Mouse (Mus musculus) hindbrain, embryonic 13.5 days (tissue): Measurements from ENCODE around the gene Cox15. TPM values are rescaled to one million over a fixed set of nuclear protein-coding genes. Genes with fewer than 3 reads are reported as not detected.

Source experiments
- ATAC-seq: fragments of 200-750 bp; cut with Nextera tagmentation; 2 replicates; pipeline ENCODE4 v1.8.0; 2017; ENCODE audit warnings: moderate TSS enrichment; ENCODE audit not compliant: low FRiP score
- H3K27ac ChIP-seq: fragments of 300-500 bp; sonication (generic); 2 replicates; pipeline ENCODE4 v1.5.1; 2015; ENCODE audit warnings: inconsistent platforms, mild to moderate bottlenecking, moderate library complexity
- H3K27me3 ChIP-seq: fragments of 300-500 bp; sonication (generic); 2 replicates; pipeline ENCODE4 v1.6.1; 2015; ENCODE audit warnings: mild to moderate bottlenecking, inconsistent platforms
- H3K36me3 ChIP-seq: fragments of 300-500 bp; sonication (generic); 2 replicates; pipeline ENCODE4 v1.6.1; 2015; ENCODE audit warnings: mild to moderate bottlenecking, inconsistent platforms
- H3K4me1 ChIP-seq: fragments of 300-500 bp; sonication (generic); replicated peaks from 2 replicates; pipeline ENCODE4 v1.6.1; 2015; ENCODE audit warnings: inconsistent platforms
- H3K4me2 ChIP-seq: fragments of 300-500 bp; sonication (generic); 2 replicates; pipeline ENCODE4 v1.6.1; 2015; ENCODE audit warnings: inconsistent platforms, mild to moderate bottlenecking, moderate library complexity
- H3K4me3 ChIP-seq: fragments of 300-500 bp; sonication (generic); 2 replicates; pipeline ENCODE4 v1.5.1; 2015; ENCODE audit warnings: mild to moderate bottlenecking, inconsistent platforms
- H3K9ac ChIP-seq: fragments of 300-500 bp; sonication (generic); 2 replicates; pipeline ENCODE4 v1.6.1; 2015; ENCODE audit warnings: mild to moderate bottlenecking, inconsistent platforms
- H3K9me3 ChIP-seq: fragments of 300-500 bp; sonication (generic); 2 replicates; pipeline ENCODE4 v1.6.1; 2016; ENCODE audit warnings: inconsistent platforms
- WGBS: fragments of 180-500 bp; shearing (Covaris S2); methylation state at CpG from one replicate; pipeline ENCODE4 v1.1.7; 2015; 5-methylcytosine and 5-hydroxymethylcytosine counted together
- polyA plus RNA-seq: library from polyadenylated mRNA; unstranded; fragments of >200 nt; fragmentation: Nextera tagmentation; extraction: Ambion mirVana; gene quantifications from 2 replicates; pipeline ENCODE4 v1.2.1, GENCODE M21; 2015

The Cox15 gene
- polyA plus RNA-seq, 1 experiment from 2014 or later: 13.1 TPM

DNA sequence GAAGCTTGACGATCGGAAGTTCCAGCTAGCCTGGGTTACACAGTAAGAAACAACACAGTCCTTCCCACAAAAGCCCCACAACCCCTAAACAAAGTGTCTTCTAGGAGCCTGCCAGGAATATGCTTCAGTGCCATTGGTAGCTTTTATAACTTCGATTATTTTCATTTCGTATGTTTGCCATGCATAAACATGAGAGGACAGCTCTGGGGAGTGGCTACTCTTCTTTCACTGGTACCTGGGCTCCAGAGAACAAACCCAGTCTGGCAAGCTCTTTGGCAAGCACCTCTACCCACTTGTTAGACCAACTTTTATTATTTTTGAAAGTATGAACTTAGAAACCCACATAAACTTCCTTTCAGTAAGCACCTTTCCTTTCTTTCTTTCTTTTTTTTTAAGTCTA is 23.8 kb upstream of the Cox15 start:
- H3K9ac ChIP-seq: no peak overlapping the region
- no peaks in the 10 kb centered on the region for H3K27me3 ChIP-seq
- no peak overlapping the region for H3K4me3 ChIP-seq
- no peak overlapping the region for H3K27ac ChIP-seq
- no peaks in the 10 kb centered on the region for H3K4me1 ChIP-seq
- 81% methylated on average over 4 of the region's 4 CpGs for WGBS
- H3K9me3 ChIP-seq: no peaks in the 10 kb centered on the region
- no peak overlapping the region for H3K4me2 ChIP-seq
- no peaks in the 10 kb centered on the region for H3K36me3 ChIP-seq
- no peak for ATAC-seq

DNA sequence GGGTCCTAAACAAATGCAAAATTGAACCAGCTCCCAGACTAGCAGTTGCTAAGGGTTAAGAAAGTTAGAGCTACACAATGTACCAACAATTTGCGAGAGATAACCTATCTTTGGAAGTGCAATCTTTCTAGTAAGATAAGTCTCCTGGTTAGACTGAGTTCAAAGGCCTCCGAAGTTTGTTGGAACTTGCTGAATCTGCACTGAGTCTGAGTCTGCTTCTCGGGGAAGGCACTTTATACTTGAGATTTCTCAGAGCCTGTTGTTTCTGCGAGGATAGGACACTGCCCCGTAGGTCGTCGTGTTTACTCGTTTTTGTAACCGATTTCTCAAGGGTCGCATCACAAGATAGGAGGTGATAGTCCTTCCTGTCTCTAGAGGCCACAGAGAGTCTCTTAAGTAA is 22.6 kb upstream of the Cox15 start:
- H3K9ac ChIP-seq: no peak overlapping the region
- H3K4me2 ChIP-seq: no peak overlapping the region
- ATAC-seq: no peak
- H3K4me1 ChIP-seq: no peaks in the 10 kb centered on the region
- no peak overlapping the region for H3K27ac ChIP-seq
- H3K36me3 ChIP-seq: no peaks in the 10 kb centered on the region
- H3K27me3 ChIP-seq: no peaks in the 10 kb centered on the region
- no peak overlapping the region for H3K4me3 ChIP-seq
- H3K9me3 ChIP-seq: no peaks in the 10 kb centered on the region
- WGBS: 72% methylated on average over 10 of the region's 10 CpGs

DNA sequence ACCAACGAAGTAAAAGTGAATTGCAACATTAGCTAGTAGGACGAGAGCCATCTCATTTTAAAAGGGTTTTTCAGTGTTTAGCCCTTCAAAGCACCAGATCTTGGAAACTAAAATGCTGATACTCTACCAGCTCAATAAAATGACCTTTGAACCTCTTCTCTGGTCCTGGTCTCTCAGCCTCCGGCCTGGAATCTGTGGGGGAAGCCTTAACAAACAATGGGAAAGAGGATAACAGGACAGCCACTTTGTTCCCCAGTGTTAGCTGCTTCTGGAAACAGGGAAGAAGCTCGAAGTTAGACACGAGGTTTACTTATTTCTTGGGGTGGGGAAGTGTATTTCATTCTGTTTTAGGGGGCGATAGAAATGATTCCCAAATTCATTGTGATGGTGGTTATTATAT is 19.5 kb upstream of the Cox15 start:
- no peaks in the 10 kb centered on the region for H3K27me3 ChIP-seq
- ATAC-seq: no peak

DNA sequence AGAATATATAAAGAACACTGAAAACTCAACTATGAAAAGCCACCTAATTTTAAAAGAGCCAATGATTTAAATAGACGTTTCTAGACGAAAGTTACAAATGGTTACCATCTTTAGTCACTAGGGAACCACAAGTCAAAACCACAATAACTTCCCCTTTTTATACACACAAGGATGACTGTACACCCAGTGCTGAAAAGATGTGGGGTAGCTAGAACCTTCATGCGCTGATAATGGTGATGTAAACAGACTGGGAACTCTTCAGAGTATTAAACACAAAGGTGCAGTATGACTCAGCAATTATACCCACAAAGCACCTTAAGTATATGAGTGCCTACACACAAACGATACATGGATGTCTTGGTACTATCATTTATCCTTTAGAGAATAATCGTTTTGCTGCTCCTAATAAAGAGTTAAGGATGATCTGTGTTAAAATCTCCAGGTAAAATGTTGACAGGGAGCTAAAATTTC is 18.7 kb upstream of the Cox15 start:
- WGBS: 92% methylated on average over 5 of the region's 5 CpGs
- ATAC-seq: no peak
- no peak overlapping the region for H3K4me2 ChIP-seq
- no peak overlapping the region for H3K4me3 ChIP-seq
- no peak overlapping the region for H3K9ac ChIP-seq
- H3K4me1 ChIP-seq: no peaks in the 10 kb centered on the region
- peaks cover 6% of the 10 kb centered on the region; the same call in 1 of the 2 replicates for H3K36me3 ChIP-seq
- no peaks in the 10 kb centered on the region for H3K27me3 ChIP-seq
- H3K9me3 ChIP-seq: no peaks in the 10 kb centered on the region
- H3K27ac ChIP-seq: no peak overlapping the region

More for the DNA sequence above, 19.5 kb upstream of the Cox15 start:
- Histone ChIP-seq H3K36me3 (peaks cover 6% of the 10 kb centered on the region; the same call in 1 of the 2 replicates), H3K27ac (no peak overlapping the region), H3K4me3 (no peak overlapping the region), H3K9me3 (no peaks in the 10 kb centered on the region), H3K9ac (no peak overlapping the region), H3K4me1 (no peaks in the 10 kb centered on the region), H3K4me2 (no peak overlapping the region)
- WGBS: 52% methylated on average over 6 of the region's 6 CpGs

DNA sequence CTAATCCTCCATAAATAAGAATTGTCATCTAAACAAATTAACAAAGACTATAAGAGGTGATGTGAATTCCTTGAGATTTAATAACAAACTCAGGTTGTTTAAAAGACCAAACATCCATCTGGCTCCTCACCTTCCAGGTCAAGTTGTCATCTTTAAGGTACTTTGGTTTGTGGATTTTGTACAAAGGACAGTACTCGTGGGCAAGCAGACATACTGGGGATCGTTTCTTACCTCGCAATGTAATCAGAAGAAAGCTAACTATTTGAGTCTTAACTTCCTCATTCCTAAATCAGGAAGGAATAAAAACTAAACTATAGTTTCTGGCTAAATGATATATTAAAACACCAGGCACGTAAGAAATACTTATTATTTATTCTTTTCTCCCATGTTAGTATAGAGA is 17.8 kb upstream of the Cox15 start:
- Histone ChIP-seq H3K36me3 (peaks cover 6% of the 10 kb centered on the region; the same call in 1 of the 2 replicates), H3K4me3 (no peak overlapping the region), H3K27me3 (no peaks in the 10 kb centered on the region), H3K4me1 (no peaks in the 10 kb centered on the region), H3K27ac (no peak overlapping the region), H3K4me2 (no peak overlapping the region), H3K9me3 (no peaks in the 10 kb centered on the region), H3K9ac (no peak overlapping the region)
- WGBS: 93% methylated on average over 4 of the region's 4 CpGs
- ATAC-seq: no peak

DNA sequence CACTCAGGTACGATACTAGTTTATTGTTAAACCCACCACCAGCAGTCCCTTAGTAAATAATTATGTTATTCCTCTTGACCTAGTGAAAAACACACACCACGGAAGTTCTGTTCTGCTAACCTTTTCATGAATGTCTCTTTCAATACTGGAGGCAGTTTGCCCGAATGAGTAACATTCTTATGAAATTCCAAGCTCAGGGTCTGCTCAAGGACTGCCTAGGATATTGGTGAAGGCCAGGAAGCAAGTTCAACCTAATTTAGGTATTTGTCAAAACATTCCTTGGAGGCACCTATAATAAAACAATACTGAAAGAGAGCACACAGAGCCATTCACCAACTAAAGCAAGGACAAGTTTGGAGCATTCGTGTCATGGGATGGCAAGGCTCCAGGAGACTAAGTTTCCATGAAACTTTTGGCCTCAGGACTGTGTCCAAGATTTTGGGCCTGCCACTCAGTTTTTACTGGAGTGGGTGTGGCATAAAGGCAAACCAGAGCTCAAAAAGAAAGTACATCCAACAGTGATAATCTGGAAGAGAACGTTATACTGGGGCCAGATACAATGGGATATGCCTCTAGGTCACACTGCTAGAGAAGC is 16.7 kb upstream of the Cox15 start:
- no peak overlapping the region for H3K4me2 ChIP-seq
- no peak overlapping the region for H3K4me3 ChIP-seq
- peaks cover 6% of the 10 kb centered on the region; the same call in 1 of the 2 replicates for H3K36me3 ChIP-seq
- H3K27me3 ChIP-seq: no peaks in the 10 kb centered on the region
- H3K9ac ChIP-seq: no peak overlapping the region
- H3K9me3 ChIP-seq: no peaks in the 10 kb centered on the region
- H3K4me1 ChIP-seq: no peaks in the 10 kb centered on the region
- ATAC-seq: no peak
- H3K27ac ChIP-seq: no peak overlapping the region
- 89% methylated on average over 5 of the region's 5 CpGs for WGBS

DNA sequence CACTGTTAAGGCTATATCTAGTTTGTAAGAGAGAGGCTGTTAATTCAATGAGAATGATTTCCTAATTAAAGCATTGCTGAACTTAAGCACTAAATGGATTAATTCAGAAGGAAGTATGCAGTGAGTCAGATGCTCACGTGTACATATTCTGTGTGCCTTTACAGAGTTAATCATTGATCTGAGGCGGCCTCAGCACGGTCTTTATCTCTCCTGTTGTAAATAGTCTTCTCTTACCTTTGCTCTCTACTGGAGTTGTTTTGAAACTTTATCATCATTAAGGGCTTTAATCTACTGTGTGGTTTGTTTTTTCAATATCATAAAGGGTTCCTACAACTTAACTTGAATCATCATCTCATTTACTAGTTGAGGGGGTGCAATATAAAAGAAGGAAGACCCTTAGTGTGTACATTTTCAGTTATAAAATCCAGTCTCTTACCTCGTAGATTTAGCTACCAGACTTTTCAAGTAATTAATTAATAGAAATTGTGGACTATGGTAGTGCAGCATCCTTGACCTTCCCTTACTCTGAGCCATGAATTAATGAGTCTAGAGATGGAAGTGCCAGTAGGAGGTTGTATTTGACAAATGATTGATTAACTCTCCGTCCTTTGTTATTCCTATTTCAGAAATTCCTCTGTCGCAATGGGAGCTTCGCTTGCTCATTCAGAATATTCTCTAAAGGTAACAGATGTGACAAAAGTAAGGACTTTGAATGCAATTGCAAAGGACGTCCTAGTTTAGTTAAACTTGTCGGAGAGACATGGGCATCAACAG is 14.9 kb upstream of the Cox15 start:
- H3K36me3 ChIP-seq: peaks cover 6% of the 10 kb centered on the region; the same call in 1 of the 2 replicates
- H3K27me3 ChIP-seq: no peaks in the 10 kb centered on the region
- H3K9me3 ChIP-seq: no peaks in the 10 kb centered on the region
- H3K4me3 ChIP-seq: no peak overlapping the region
- WGBS: 48% methylated on average over 9 of the region's 9 CpGs
- no peak overlapping the region for H3K27ac ChIP-seq
- no peak overlapping the region for H3K9ac ChIP-seq
- H3K4me2 ChIP-seq: no peak overlapping the region
- H3K4me1 ChIP-seq: no peaks in the 10 kb centered on the region
- ATAC-seq: no peak

DNA sequence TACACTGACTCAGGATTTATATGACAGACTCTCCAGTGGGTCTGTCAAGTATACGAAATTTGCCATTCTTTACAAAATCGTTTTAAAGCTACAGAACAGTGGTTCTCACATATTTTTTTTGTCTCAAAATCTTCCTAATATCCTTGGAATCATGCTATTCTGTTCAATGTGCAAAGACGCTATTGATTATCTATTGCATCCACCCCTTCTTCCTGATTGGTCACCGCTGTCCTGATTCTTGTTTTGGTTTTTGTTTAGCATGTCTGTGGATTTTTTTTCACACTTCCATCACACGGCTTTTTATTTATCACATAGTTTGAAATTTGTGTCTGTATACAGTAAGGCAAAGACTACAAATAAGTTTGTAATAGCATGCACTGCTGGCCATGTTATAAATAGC is 13.7 kb upstream of the Cox15 start:
- H3K36me3 ChIP-seq: peaks cover 6% of the 10 kb centered on the region; the same call in 1 of the 2 replicates
- H3K27ac ChIP-seq: no peak overlapping the region
- WGBS: 92% methylated on average over 5 of the region's 5 CpGs
- no peaks in the 10 kb centered on the region for H3K27me3 ChIP-seq
- H3K4me1 ChIP-seq: no peaks in the 10 kb centered on the region
- no peaks in the 10 kb centered on the region for H3K9me3 ChIP-seq
- H3K4me3 ChIP-seq: no peak overlapping the region
- no peak overlapping the region for H3K9ac ChIP-seq
- H3K4me2 ChIP-seq: no peak overlapping the region
- ATAC-seq: no peak

DNA sequence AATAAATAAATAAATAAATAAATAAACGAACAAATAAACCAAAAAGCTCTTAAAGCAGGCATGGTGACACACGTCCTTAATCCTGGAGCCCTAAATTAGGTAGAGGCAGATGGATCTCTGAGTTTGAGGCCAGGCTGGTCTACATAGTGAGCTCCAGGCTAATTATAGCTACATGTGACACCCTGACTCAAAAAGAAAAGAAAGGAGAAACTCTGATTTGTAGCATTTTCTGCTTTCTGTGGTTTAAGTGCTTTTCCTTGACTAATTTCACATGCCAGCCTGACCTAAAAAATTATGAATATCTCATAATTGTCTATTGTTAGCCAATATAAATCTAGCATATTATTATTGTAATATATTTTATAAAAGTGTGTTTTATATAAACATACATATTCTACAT is 9.6 kb upstream of the Cox15 start:
- Histone ChIP-seq H3K9me3 (no peaks in the 10 kb centered on the region), H3K27me3 (no peaks in the 10 kb centered on the region), H3K4me3 (no peak overlapping the region), H3K4me1 (no peaks in the 10 kb centered on the region), H3K9ac (no peak overlapping the region), H3K27ac (no peak overlapping the region), H3K36me3 (no peaks in the 10 kb centered on the region), H3K4me2 (no peak overlapping the region)
- ATAC-seq: no peak
- WGBS: 72% methylated on average over 2 of the region's 2 CpGs

DNA sequence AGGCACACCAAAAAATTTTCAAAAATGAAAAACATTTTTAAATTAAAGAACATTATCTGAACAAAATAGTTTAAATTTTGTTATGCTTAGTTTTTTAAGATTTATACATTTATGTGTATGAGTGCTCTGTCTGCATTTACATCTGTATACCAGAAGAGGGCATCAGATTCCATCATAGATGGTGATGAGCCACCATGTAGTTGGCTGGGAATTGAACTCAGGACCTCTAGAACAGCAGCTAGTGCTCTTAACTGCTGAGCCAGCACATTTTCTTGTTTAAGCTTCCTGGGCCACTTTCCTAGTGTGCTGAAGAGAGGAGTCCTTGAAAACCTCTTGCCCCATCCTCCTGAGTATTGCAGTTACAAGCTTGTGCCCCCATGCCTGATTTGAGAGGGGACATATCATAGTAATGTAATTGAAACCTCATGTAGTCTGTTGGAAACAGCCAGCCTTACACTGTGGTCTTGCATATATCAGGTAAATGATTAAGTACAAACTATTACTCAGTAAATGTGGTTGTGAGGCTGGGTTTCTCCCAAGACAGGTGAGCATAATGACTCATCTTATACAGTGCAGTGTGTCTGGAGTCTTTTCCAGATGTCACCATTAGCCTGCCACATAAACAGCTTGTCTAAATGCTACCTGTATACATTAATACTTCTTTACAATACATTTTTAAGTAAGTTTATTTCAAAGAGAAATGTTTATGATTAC is 8.9 kb upstream of the Cox15 start:
- no peaks in the 10 kb centered on the region for H3K4me1 ChIP-seq
- no peak overlapping the region for H3K27ac ChIP-seq
- ATAC-seq: no peak
- H3K4me2 ChIP-seq: no peak overlapping the region
- no peaks in the 10 kb centered on the region for H3K36me3 ChIP-seq
- no peak overlapping the region for H3K4me3 ChIP-seq
- no peaks in the 10 kb centered on the region for H3K27me3 ChIP-seq
- H3K9ac ChIP-seq: no peak overlapping the region
- no peaks in the 10 kb centered on the region for H3K9me3 ChIP-seq

DNA sequence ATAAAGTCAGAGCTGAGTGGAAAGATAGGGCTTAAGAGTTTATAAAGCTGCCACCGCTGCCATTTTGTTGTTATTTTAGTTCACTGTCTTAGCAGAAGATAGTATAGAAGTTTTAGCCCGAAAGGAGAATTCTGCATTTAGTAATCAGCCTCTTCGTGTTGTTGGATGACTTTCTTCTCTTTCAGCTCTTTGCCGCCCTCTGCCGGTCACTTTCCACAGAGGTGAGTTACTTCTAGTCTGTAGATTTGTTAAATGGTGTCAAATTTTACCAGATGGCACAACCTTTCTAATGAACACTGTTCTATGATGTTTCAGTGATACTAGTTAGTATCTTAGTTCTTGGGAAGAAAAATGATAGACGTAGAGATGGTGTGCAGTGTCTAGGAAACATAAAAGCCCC is 7.7 kb upstream of the Cox15 start:
- Histone ChIP-seq H3K9ac (no peak overlapping the region), H3K4me3 (no peak overlapping the region), H3K36me3 (no peaks in the 10 kb centered on the region), H3K4me2 (no peak overlapping the region), H3K27ac (no peak overlapping the region), H3K4me1 (no peaks in the 10 kb centered on the region), H3K27me3 (no peaks in the 10 kb centered on the region), H3K9me3 (no peaks in the 10 kb centered on the region)
- no peak for ATAC-seq
- WGBS: 21% methylated on average over 6 of the region's 6 CpGs

DNA sequence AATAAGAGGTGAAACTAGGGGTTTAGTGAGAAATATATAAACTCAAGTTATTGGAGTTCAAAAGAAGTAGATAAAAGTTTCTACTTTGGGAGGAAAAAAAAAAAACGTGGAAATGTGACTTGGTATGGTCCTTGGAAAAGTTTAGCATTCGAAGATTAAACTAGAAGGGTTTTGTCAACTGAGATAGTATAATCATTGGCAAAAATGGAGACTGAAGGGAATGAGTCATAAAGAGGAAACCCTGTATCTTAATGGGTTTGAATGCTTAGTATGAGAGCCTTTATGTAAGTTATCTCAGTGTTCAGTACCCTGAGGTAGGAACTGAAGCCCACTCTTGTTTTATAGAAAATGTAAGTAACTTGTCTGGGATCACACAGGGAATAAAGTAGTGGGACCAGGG is 2.1 kb upstream of the Cox15 start:
- H3K4me2 ChIP-seq: no peak overlapping the region
- WGBS: 82% methylated on average over 2 of the region's 2 CpGs
- H3K4me1 ChIP-seq: peaks cover 14% of the 10 kb centered on the region
- no peak overlapping the region for H3K9ac ChIP-seq
- peaks cover 1% of the 10 kb centered on the region; the same call in 1 of the 2 replicates for H3K36me3 ChIP-seq
- no peaks in the 10 kb centered on the region for H3K9me3 ChIP-seq
- ATAC-seq: no peak
- no peak overlapping the region for H3K27ac ChIP-seq
- no peaks in the 10 kb centered on the region for H3K27me3 ChIP-seq
- no peak overlapping the region for H3K4me3 ChIP-seq
